Mouse (Mus musculus) forebrain, embryonic 16.5 days (tissue): Measurements from ENCODE around the gene Sos2. TPM values are rescaled to one million over a fixed set of nuclear protein-coding genes. Genes with fewer than 3 reads are reported as not detected.
"Not testable (repeated sequence)": the region's sequence is repeated elsewhere in the genome, so short reads cannot be mapped to it uniquely, and the experiment has no call there.

Source experiments
- ATAC-seq: fragments of 200-750 bp; cut with Nextera tagmentation; 2 replicates; pipeline ENCODE4 v1.8.0; 2017; ENCODE audit warnings: mild to moderate bottlenecking, moderate library complexity
- H3K27ac ChIP-seq: fragments of 300-500 bp; sonication (generic); 2 replicates; pipeline ENCODE4 v1.5.1; 2014; ENCODE audit warnings: low read length, control low read depth
- H3K27me3 ChIP-seq: fragments of 300-500 bp; sonication (generic); replicated peaks from 2 replicates; pipeline ENCODE4 v1.6.1; 2014; ENCODE audit warnings: low read length; ENCODE audit not compliant: control insufficient read depth, insufficient read depth
- H3K36me3 ChIP-seq: fragments of 300-500 bp; sonication (generic); 2 replicates; pipeline ENCODE4 v1.6.1; 2014; ENCODE audit not compliant: control insufficient read depth, insufficient read depth
- H3K4me1 ChIP-seq: fragments of 300-500 bp; sonication (generic); replicated peaks from 2 replicates; pipeline ENCODE4 v1.6.1; 2014; ENCODE audit warnings: low read length; ENCODE audit not compliant: control insufficient read depth, insufficient read depth
- H3K4me2 ChIP-seq: fragments of 300-500 bp; sonication (generic); 2 replicates; pipeline ENCODE4 v1.6.1; 2014; ENCODE audit warnings: mild to moderate bottlenecking, low read length, control low read depth
- H3K4me3 ChIP-seq: fragments of 300-500 bp; sonication (generic); replicated peaks from 2 replicates; pipeline ENCODE4 v1.5.1; 2014; ENCODE audit warnings: mild to moderate bottlenecking, low read length, control low read depth
- H3K9ac ChIP-seq: fragments of 300-500 bp; sonication (generic); replicated peaks from 2 replicates; pipeline ENCODE4 v1.6.1; 2014; ENCODE audit warnings: low read depth, low read length, control low read depth
- H3K9me3 ChIP-seq: fragments of 300-500 bp; sonication (generic); 2 replicates; pipeline ENCODE4 v1.6.1; 2016; ENCODE audit warnings: low read length; ENCODE audit not compliant: control insufficient read depth
- WGBS: fragments of 180-500 bp; shearing (Covaris S2); extraction: QIAGEN DNeasy Blood & Tissue Kit; methylation state at CpG from one replicate; pipeline ENCODE4 v1.1.7; 2014; 5-methylcytosine and 5-hydroxymethylcytosine counted together
- polyA plus RNA-seq: library from polyadenylated mRNA; unstranded; fragments of >200 nt; fragmentation: Nextera tagmentation; extraction: Ambion mirVana; gene quantifications from 2 replicates; pipeline ENCODE4 v1.2.1, GENCODE M21; 2015

Gene Sos2
- polyA plus RNA-seq, 1 experiment from 2014 or later, result 11.8 TPM

GRCm38 (mm10) chr12:69645821-69646616 is 35.6 kb downstream of the Sos2 start:
- H3K4me2 ChIP-seq, result no peak overlapping the region
- 91% methylated on average over 8 of the region's 8 CpGs for WGBS
- peaks cover 5% of the 10 kb centered on the region for H3K4me1 ChIP-seq
- no peak overlapping the region for H3K27ac ChIP-seq
- H3K9ac ChIP-seq, result no peak overlapping the region
- no peak for ATAC-seq
- no peaks in the 10 kb centered on the region; the same call in none of the 2 replicates for H3K36me3 ChIP-seq
- no peak overlapping the region for H3K4me3 ChIP-seq
- H3K9me3 ChIP-seq, result no peaks in the 10 kb centered on the region
- H3K27me3 ChIP-seq, result no peaks in the 10 kb centered on the region

GRCm38 (mm10) chr12:69644877-69645276 is 36.8 kb downstream of the Sos2 start:
- WGBS, result 19% methylated on average over 3 of the region's 3 CpGs
- no peak overlapping the region for H3K4me2 ChIP-seq
- no peak overlapping the region for H3K27ac ChIP-seq
- peak; percentile 62 for ATAC-seq
- H3K27me3 ChIP-seq, result no peaks in the 10 kb centered on the region
- no peak overlapping the region for H3K9ac ChIP-seq
- H3K9me3 ChIP-seq, result no peaks in the 10 kb centered on the region
- no peak overlapping the region for H3K4me3 ChIP-seq
- H3K36me3 ChIP-seq, result no peaks in the 10 kb centered on the region; the same call in none of the 2 replicates
- H3K4me1 ChIP-seq, result peaks cover 5% of the 10 kb centered on the region

- no peaks in the 10 kb centered on the region for H3K27me3 ChIP-seq
- peaks cover 8% of the 10 kb centered on the region for H3K36me3 ChIP-seq
- 92% methylated on average over 5 of the region's 5 CpGs for WGBS
- H3K27ac ChIP-seq, result no peak overlapping the region
- no peak overlapping the region for H3K4me2 ChIP-seq
- H3K9ac ChIP-seq, result no peak overlapping the region
- H3K9me3 ChIP-seq, result no peaks in the 10 kb centered on the region
- H3K4me3 ChIP-seq, result no peak overlapping the region
- no peak for ATAC-seq
- peaks cover 5% of the 10 kb centered on the region for H3K4me1 ChIP-seq
Measured at GRCm38 (mm10) chr12:69642877-69643276, 38.8 kb downstream of the Sos2 start.

- H3K4me3 ChIP-seq, result no peak overlapping the region
- no peaks in the 10 kb centered on the region for H3K9me3 ChIP-seq
- H3K9ac ChIP-seq, result no peak overlapping the region
- H3K27me3 ChIP-seq, result no peaks in the 10 kb centered on the region
- 94% methylated on average over 3 of the region's 3 CpGs for WGBS
- H3K36me3 ChIP-seq, result peaks cover 7% of the 10 kb centered on the region
- H3K4me1 ChIP-seq, result no peaks in the 10 kb centered on the region
- no peak for ATAC-seq
- no peak overlapping the region for H3K4me2 ChIP-seq
- H3K27ac ChIP-seq, result no peak overlapping the region
Measured at GRCm38 (mm10) chr12:69634761-69635160, 46.9 kb downstream of the Sos2 start.

- not testable (repeated sequence) for H3K4me1 ChIP-seq, H3K4me2 ChIP-seq, H3K27ac ChIP-seq, H3K9ac ChIP-seq, H3K27me3 ChIP-seq, H3K9me3 ChIP-seq, ATAC-seq, H3K4me3 ChIP-seq
- peaks cover 11% of the 10 kb centered on the region for H3K36me3 ChIP-seq
- 96% methylated on average over 5 of the region's 5 CpGs for WGBS
Measured at GRCm38 (mm10) chr12:69618590-69618989, 63.1 kb downstream of the Sos2 start.

- peaks cover under 1% of the 10 kb centered on the region; the same call in 1 of the 2 replicates for H3K36me3 ChIP-seq
- no peaks in the 10 kb centered on the region for H3K9me3 ChIP-seq
- no peak overlapping the region for H3K4me2 ChIP-seq
- no peak overlapping the region for H3K4me3 ChIP-seq
- no peaks in the 10 kb centered on the region for H3K4me1 ChIP-seq
- no peaks in the 10 kb centered on the region for H3K27me3 ChIP-seq
- no peak overlapping the region for H3K9ac ChIP-seq
- ATAC-seq, result no peak
- 97% methylated on average over 2 of the region's 2 CpGs for WGBS
- H3K27ac ChIP-seq, result no peak overlapping the region
Measured at GRCm38 (mm10) chr12:69604367-69604766, 77.3 kb downstream of the Sos2 start.

- no peaks in the 10 kb centered on the region for H3K4me1 ChIP-seq
- no peak overlapping the region for H3K4me2 ChIP-seq
- H3K36me3 ChIP-seq, result no peaks in the 10 kb centered on the region; the same call in 1 of the 2 replicates
- 83% methylated on average over 4 of the region's 4 CpGs for WGBS
- H3K27me3 ChIP-seq, result no peaks in the 10 kb centered on the region
- H3K9ac ChIP-seq, result no peak overlapping the region
- no peak for ATAC-seq
- H3K27ac ChIP-seq, result no peak overlapping the region
- no peaks in the 10 kb centered on the region for H3K9me3 ChIP-seq
- H3K4me3 ChIP-seq, result no peak overlapping the region
Measured at GRCm38 (mm10) chr12:69597446-69597845, 84.2 kb downstream of the Sos2 start.

GRCm38 (mm10) chr12:69593130-69593529 is 88.5 kb downstream of the Sos2 start:
- Histone ChIP-seq H3K4me2 (no peak overlapping the region), H3K4me1 (no peaks in the 10 kb centered on the region), H3K9ac (no peak overlapping the region), H3K9me3 (no peaks in the 10 kb centered on the region), H3K27me3 (no peaks in the 10 kb centered on the region), H3K27ac (no peak overlapping the region), H3K36me3 (peaks cover 6% of the 10 kb centered on the region; the same call in 1 of the 2 replicates), H3K4me3 (no peak overlapping the region)
- WGBS, result 92% methylated on average over 5 of the region's 5 CpGs
- no peak for ATAC-seq

- Histone ChIP-seq H3K9ac (peak overlapping the region; percentile 94), H3K27me3 (no peaks in the 10 kb centered on the region), H3K27ac (peak overlapping the region; percentile 51; the same call in 1 of the 2 replicates), H3K4me3 (peak overlapping the region; percentile 94), H3K4me2 (peak overlapping the region; percentile 73), H3K9me3 (no peaks in the 10 kb centered on the region), H3K36me3 (peaks cover 8% of the 10 kb centered on the region), H3K4me1 (peaks cover 14% of the 10 kb centered on the region)
- 44% methylated on average over 5 of the region's 5 CpGs for WGBS
- no peak for ATAC-seq
Measured at GRCm38 (mm10) chr12:69583270-69583629, 98.4 kb downstream of the Sos2 start.
